Mouse (Mus musculus): Measurements from ENCODE around the gene Ttc27.

Ttc27 gene

DNA sequence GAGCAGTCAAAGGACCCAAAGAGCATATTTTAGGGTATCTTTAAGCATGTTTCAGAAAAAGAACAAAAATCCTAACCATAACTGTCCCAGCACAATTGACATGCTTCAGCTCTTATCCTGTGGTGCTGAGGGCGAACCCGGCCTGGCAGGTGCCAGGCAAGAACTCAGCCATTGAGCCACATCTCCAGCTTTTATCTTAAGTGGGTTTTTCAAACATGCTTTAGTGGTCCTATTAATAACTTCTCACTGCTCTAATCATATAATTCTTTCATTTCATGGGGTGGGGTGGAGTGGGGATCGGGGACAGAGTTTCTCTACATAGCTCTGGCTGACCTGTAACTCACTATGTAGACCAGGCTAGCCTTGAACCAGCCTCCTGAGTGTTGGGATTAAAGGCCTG, 125.1 kb downstream of the Ttc27 start:
- DNase-seq, result no peak

DNA sequence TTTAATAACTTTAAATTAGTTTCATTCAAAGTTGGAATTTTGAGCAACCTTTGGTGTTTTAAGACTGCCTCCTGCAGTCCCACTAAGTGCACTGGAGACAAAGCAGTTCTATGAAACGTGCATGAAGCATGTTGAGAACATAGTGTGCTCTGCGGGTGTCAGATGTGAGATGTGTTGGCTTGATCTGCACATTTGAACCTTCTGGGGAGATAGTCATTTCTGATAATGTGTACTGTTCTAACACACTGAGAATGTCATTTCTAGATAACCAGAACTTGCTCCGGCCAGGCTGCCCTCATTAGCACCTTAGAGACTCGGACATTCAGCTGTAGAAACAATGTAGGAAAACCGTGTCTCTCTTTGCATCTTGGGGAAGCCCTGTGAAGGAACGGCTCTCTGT, 126.0 kb downstream of the Ttc27 start:
- no peak for DNase-seq

- DNase-seq, result peak; percentile 42 to 44
Measured at GRCm38 (mm10) chr17:74846031-74846891, 128.7 kb downstream of the Ttc27 start.

DNA sequence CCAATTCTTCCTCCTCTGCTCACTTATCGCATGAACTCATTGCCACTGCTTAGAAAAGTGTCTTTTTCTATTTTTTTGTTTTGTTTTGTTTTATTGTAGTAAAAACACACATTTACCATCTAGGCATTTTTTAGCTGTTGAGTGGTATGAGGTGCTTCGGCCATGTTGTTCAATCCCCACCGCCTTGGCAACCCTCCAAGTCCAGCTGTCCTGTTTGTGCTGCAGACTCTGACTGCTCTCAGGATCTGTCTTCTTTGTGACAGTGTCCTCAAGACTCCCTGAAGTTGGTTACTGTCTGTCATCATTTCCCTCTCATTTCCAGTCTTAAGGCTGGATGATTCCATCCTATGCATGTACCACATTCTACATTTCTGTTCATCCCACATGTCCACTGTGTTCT, 132.7 kb downstream of the Ttc27 start:
- no peak for DNase-seq

GRCm38 (mm10) chr17:74859298-74859697, 141.8 kb downstream of the Ttc27 start:
- no peak for DNase-seq

DNA sequence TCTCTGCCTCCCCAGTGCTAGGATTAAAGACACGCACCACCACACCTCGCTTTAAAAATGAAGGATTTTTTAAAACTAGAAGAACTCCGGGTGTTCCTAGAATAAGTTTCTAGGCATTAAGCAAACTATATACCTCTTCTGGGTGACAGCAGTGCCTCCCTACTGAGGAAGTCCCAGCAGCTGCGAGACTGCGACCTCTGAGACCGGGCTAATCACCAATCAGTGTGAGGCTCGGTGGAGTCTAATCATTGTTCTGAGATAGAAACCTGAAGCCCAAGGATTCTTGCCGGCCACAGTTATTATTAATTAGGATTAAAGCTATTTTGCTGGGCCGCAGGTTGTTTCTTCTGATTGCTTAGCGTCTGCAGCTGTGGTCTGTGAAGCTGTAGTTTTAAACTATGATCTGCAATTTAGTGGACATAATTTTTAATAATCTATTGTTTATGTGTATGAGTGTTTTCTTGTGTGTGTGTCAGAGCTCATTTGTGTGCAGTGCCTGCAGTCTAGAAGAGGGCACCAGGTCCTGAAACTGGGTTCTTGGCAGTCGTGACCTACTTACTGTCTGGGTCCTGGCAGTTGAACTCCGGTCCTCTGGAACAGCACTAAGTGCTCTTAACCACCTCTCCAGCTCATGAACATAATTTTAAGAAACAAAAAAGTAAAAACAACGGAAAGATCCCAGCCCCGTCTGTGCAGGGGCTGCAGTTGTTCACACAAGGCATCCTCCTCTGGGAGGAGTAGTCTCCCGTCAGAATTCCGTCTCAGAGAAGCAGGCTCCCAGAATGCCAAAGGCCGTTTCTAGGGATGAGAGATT, 142.9 kb downstream of the Ttc27 start:
- DNase-seq, result no peak

GRCm38 (mm10) chr17:74863845-74864244, 146.3 kb downstream of the Ttc27 start:
- no peak for DNase-seq

DNA sequence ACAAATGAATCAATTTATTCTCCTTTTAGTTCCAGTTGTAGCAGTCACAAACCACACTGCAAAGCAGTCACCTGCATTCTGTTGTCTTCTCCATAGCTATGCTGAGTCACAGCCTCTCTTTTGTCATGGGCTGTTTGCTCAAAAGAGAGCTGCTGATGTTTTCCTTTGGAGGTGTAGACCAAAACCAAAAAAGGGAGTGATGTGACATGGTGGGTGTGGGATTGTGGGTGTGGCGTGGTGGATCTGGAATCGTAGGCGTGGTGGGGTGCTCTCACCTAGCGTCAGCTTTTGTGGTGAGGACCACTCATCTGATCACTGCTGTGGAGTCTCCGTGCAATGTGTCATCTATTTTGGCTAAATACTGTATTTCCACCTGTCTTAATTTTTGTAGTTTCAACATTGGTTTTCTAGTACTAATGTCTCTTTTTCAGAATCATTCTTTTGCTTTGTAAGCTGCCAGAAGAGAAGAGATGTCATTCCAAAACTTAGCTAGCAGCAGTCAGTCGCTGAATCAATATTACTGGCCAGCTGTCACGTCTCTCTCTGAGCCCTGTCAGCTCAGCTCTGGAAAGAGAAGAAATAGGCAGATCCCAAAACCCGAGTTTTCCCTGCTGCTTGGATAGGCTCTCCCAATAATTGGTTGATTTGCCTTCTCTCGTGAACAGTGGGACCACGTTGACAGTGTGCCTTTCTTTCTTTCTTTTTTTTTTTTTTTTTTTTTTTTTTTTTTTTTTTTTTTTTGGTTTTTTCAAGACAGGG, 147.4 kb downstream of the Ttc27 start:
- DNase-seq, result peak in 1 of 2 experiments; percentile 38

DNA sequence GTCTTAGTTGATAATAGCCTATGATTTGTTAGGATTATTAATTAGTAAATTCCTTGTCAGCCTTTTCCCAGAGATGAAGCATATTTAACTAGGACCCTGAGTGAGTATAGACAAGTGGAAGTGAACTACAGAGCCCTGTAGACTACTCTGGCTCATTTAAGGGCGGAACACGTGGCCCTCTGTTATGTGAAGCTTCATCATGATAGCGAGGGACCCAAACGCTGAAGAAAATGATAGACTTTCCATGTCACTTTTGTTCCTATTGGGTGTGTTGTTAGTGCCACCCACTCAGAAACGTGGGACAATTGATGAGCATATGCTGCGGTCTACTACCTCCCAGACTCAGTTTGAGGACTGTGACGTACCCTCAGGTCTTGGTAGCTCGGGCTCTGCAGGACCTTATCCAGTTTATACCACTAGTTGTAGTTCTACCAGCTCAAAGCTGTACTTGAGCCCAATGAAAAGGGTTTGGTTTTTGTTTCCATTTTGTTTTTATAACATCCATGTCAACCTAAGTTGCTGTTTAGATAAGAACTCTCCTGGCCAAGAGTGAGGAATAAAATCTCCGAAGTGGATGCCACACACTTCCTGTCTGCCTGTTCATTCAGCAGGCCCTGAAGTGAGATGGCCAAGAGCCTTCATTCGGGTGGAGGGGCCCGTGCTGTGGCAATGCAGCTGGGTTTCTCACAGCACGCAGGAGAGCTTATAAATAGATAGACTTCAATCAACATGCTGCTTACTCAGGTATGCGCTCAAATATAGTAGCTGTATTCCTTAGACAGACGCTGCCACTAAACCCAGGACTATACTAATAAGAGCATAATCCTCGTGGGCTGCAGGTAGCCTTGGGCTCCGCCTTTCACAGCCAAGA, 148.4 kb downstream of the Ttc27 start:
- no peak for DNase-seq

- peak; percentile 83 for DNase-seq
Measured at GRCm38 (mm10) chr17:74866565-74867507, 149.3 kb downstream of the Ttc27 start.

- DNase-seq, result peak in 1 of 2 experiments; percentile 32
Measured at GRCm38 (mm10) chr17:74868185-74868907, 150.8 kb downstream of the Ttc27 start.

DNA sequence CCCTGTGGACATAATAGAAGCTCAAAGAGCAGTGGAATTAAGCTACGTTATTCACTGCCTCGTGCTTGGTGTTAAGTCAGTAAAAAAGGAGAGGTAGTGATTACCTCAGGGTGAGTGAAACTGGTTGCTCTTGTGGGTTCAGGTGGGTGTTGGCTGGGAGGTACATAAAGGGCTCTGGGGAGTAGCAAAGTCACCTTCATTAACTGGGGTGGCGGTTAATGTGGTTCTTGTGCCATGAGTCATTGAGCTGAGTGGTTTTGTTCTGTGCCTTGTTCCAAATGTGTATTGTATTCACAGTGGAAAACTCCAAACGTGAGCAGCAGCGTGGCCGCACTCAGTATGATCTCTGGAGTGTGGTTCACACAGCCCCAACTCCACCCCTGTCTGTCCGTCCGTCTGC, 152.0 kb downstream of the Ttc27 start:
- DNase-seq, result no peak

DNA sequence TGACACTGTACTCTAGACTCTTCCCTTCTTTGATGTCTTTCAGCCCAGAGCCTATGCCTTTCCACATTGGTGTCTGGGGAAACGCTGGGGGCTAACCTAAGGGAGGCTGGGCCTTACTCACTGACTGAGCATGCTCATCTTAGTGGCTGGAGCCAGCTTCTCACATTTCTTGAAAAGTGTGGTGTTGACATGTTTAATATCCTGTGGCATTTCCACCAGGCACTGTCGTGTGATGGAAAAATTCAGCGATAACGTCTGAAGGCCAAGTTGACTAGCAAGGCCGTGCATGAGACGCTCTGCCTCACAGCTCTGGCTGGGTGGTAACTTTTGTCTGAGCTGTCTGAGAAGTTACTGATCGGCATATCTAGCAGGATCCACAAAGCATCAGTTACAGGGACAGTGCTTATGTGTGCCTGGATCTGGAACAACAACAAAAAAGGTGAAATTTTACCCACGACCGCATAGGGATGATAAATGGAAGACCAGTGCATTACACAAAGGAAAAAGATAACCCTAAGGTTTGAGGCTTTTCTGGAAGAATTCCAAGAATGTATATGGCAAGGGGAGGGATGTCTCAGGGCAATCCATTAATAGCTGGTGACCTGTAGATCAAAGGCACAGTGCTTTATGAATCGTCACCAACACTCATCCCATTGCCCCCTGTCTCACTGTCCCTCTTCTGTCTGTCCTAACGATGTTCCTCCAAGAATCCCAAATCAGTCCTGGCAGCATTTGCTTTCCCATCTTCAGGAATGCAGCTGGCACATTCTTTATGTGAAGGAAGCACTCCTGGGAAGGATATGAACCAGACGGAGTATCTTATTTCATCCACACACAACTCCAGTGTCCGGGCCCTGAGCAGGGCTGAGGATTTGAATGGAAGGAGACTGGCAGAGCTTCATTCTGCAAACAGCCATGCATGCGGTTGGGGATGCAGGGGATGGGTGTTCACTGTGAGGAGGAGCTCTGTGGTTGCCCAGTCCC, 152.9 kb downstream of the Ttc27 start:
- peak; percentile 18 to 37 for DNase-seq

DNA sequence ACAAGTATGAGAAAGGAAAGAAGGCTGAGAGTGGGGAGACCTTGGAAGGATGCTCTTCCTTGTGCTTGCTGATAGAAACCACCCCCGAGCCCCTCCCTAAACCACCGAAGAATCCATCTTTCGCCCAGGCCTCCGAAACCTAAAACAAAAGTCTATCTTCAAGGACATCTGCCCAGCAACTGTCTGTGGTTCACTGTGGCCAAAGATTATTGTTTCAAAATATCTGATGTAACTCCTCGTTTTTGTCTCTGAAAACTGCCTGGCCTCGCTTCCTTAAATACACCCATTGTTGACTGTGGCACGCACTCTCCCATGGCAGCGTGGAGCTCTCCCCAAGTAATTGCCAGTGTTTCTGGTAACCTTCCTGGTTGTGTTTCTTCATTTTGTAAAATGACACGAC, 155.0 kb downstream of the Ttc27 start:
- DNase-seq, result no peak

DNA sequence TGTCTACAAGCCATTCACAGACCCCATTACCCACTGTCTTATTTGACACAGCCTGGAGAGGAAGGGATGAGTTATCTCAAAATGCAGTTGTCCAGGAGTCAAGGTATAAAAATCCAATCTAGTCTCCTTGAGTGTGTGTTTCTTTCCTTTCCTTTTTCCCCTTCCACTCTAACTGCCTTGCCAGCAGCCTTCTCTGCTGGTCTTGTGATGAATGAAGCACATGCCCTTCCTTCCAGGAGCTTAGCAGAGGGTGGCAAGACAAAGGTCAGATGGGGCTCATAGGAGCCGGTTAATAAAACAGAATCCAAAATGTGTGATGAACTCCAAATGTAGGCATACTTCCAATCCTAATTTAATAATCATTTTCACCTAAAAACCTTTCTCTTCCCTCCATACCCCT, 156.2 kb downstream of the Ttc27 start:
- DNase-seq, result no peak

DNA sequence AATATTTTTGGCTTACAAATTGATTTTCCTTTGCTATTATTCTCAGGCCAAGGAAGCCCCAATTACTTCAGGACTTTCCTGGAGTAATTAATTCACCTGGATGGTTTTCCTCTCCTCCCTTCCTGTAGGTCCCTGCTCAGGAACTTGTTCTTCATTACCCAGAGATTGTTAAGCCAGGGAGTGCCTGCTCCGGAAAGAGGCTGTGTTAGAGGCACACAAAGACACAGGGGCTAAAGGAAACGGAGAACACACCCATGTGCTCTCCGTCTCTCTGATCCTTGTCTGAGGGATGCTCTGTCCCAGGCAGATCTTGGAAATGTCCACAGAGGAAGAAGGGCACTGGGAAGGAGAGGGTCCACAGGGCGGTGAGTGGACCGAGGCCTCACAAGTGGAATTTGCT, 158.2 kb downstream of the Ttc27 start:
- peak in 1 of 2 experiments; percentile 31 for DNase-seq

- DNase-seq, result no peak
Measured at GRCm38 (mm10) chr17:74876954-74877353, 159.4 kb downstream of the Ttc27 start.

DNA sequence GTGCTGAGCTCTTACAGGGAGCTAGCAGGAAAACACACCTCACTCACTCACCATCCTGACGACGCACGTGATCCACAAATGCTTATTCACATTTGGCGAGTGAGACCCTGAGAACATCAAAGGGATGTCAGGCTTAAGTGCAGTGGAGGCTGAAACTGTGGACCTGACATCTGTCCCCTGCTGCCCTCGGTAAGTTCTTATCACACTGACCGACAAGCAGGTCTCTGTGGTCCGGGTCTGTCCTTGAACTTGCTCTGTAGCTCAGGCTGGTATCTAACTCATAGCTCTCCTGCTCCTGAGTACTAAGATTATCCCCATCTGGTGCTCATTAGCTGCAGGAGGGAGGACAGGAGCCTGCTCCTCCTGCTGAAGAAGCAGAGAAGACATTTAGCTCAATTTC, 162.2 kb downstream of the Ttc27 start:
- no peak for DNase-seq

DNA sequence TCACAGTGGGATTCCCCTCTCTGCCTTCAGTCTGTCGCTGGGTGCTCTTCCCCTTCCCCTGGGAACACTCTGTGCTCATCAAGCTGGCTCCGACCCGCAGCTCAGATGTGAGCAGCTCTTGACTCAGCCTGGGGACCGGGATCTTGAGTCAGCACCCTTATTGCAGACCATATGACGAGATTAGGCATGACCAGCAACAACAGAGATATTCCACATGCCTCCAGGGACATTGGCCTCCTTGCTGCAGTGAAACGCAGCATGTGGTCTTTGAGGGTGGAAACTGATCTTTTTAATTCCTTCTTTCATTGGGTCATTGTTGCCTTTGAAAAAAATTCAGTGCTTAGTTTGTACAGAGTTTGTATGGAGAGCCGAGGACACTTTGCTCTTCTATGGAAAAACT, 169.5 kb downstream of the Ttc27 start:
- DNase-seq, result no peak

All from lung, postnatal 4 days (tissue).